Mouse (Mus musculus) spleen, postnatal 14 days (tissue): ENCODE measurements at regions not wholly inside any gene's neighbourhood (a gene's known extent, or its start where the extent isn't known, plus 50 kb on each side); places are given as distances from the start of the nearest gene placed in this dataset.

Experiments
- DNase-seq, 2 experiments: peaks; one replicate each; pipeline ENCODE4 v3.0.0; 2021 to 2022; ENCODE audit warnings: low spot score in 2 of 2

GRCm38 (mm10) chr1:34738386-34739067, 104.3 kb downstream of the Fam168b start:
- peak in 1 of 2 experiments; percentile 36 for DNase-seq

GRCm38 (mm10) chr1:34739621-34740020, 103.2 kb downstream of the Fam168b start:
- no peak for DNase-seq

DNA sequence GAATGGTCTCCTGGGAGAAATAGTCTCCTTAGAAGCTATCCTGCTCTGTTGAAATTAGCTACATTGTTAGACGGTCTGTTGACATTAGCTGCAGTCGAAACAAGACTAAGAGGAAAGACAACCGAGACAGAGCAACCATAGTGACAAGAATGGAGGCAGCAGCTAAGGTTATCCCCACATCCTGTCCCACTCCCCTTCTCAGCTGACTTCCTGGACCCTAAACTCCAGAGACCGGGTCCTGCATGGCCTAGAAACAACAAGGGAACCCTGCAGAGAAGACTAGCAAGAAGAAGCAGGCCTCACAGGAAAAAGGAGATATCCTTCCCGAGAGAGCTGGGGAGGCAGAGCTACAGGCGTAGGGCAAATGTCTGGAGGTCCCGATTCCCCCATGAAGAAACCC, 102.0 kb downstream of the Fam168b start:
- DNase-seq, result no peak

DNA sequence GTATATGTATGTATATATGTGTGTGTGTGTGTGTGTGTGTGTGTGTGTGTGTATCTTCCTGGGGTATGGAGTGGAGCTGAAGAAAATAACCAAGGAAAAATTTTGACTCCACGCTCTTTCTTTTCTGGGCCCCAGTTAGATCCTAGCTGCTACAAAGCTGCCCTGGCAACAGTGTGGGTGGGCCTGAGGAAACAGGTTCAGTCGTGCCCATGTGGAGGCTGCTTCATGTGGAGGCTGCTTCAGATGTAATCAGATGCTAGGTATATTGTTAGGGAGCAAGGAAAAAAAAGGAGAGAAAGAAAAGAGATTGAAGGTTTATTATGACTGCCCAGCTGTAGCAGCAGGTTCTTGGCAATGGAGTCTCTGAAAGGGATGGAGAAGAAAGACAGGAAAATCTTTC, 100.6 kb downstream of the Fam168b start:
- no peak for DNase-seq

DNA sequence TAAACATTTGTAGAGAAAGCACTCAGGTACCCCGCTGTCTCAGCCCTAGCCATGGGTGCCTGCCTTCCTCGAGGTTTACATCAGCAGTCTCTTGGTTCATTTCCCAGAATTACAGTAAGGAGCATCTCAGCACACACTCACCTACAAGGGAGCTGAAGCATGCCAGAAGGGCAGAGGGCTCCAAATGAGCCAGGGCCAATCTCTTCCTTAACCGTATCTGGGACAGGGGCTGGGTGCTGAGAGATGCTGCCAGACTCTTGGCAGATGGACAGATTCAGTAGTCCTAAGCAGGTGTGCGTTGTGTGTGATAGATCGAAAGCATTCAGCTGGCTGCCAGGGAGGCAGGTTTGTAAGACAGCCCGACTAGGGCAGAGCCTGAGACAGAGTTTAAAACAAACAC, 97.0 kb downstream of the Fam168b start:
- DNase-seq, result no peak

DNA sequence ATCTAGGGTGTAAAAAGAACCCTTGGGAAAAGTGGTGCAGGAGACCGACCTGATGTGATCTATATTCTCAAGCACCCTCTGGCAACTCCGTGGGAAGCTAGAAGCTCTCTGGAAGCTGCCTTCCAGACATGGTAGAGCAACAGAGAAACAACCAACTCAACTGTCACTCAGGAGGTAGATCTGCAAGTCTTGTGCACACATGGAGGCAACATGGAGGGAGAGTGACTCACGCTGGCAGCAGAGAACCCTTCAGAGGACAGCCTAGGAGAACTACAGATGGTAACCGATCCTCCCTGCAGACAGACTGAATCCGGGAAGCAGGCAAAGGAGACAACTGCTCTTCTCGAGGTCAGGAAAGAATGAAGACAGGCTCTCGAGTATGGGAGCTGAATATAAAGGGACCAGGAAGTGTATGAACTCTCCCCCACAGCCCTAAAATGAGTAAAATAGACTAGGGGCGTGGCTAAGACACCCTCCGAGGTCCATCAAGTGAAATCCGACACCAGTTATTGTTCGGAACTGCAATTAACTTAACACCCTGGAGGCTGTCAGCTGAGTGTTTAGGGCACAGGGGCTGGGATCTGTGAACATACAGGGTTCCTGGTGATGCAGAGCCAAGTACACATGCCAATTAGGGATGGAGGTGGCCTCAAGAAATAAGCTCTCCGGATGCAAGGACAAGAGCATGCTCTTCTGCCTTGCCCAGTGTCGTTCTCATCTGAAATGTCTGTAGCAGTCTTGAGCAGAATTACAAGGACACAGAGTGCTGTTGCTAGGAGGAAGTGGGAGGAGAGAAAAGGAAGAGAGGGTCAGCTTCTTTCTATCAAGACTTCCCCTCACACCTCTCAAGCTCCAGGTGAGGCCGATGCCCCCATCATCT, 93.5 kb downstream of the Fam168b start:
- no peak for DNase-seq

GRCm38 (mm10) chr1:34750061-34751054, 92.5 kb downstream of the Fam168b start:
- no peak for DNase-seq

GRCm38 (mm10) chr1:34751128-34751527, 91.7 kb downstream of the Fam168b start:
- no peak for DNase-seq

DNA sequence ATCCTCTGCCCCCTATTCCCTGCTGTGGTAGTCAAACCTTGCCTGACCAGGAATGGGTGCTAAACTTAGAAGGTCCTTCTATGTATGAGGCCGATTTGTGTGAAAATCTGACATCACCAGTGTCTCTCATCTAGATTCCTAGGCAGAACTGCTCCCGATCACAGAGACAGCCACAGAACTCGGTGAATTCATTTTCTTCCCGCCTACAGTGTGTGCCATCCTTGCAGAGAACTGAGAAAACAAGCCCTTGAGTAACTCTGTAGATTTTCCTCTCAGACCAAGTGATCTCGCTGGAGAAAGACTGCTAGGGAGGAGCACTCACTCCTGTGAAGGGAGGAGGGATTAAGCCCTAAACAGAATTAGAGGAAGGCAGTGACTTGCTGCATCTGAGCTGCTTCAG, 89.3 kb downstream of the Fam168b start:
- DNase-seq, result no peak

- no peak for DNase-seq
These were observed 82.3 kb downstream of the Fam168b start for GRCm38 (mm10) chr1:34760547-34760946.

- DNase-seq, result no peak
These were observed 81.4 kb downstream of the Fam168b start for GRCm38 (mm10) chr1:34761436-34761835.

DNA sequence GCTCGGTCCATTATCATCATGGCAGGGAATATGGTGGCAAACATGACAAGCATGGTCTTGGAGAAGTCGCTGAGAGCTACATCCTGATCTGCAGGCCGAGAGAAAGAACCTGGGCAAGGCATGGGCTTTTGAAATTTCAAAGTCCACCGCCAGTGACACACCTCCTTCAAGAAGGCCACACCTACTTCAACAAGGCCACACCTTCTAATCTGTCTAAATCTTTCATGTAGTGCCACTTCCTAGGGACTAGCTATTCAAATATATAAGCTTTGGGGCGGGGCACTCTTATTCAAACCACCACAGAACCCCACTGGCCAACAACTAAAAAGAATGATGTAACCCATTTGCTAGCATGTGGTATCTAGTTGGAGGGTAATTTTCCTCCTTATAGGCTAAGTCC, 81.0 kb downstream of the Fam168b start:
- no peak for DNase-seq
